Mouse (Mus musculus) left cerebral cortex, adult 2 months (tissue): ENCODE data around the gene Ly6g6e. TPM values are rescaled to one million over a fixed set of nuclear protein-coding genes. Genes with fewer than 3 reads are reported as not detected.

Source experiments
- DNase-seq, 2 experiments: peaks; one replicate each; pipeline ENCODE4 v3.0.0; 2021 to 2022; ENCODE audit warnings: low spot score in 2 of 2, mixed read lengths in 1 of 2; ENCODE audit errors: extremely low spot score in 1 of 2
- H3K27ac ChIP-seq: fragments of 200-600 bp; 2 replicates; pipeline ENCODE4 v1.8.1; 2022
- H3K4me3 ChIP-seq: fragments of 200-600 bp; 2 replicates; pipeline ENCODE4 v1.8.1; 2022
- CTCF ChIP-seq: fragments of 200-600 bp; IDR thresholded peaks from 2 replicates; pipeline ENCODE4 v1.8.1; 2022; ENCODE audit warnings: antibody characterized with exemption, mild to moderate bottlenecking, moderate library complexity
- intact Hi-C: fragments of 180-260 bp; cut with DNase I; formaldehyde crosslinking; loops from one replicate; pipeline ENCODE4 v1.15.1; 2025
- total RNA-seq, 2 experiments: library from RNA; stranded (reverse); gene quantifications; 2 replicates each; pipeline ENCODE4 v1.2.3; 2021

The Ly6g6e gene
- total RNA-seq, 2 experiments from 2014 or later, result 2.1 to 3.6 TPM

DNA sequence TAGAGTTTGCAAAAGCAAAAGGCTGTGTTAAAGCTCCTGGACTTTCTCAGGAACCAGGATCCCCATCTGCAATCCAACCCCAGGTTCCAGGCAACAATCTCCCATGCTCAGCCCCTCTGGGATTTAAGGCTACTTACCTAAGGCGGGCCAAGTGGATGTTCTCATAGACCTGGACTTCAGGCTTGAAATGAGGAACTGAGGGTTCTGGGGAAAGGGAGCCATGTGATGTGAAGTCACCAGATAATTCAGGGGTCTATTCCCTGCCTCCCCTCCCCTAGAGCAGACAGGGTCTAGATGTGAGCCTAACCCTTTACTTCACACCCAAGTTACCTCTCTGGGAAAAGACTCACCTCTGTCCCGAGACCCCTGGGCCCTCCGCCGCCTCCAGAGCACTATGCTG lies 4.0 kb downstream of the Ly6g6e start:
- 0 out of 2 replicates have a peak overlapping the region, but pooled peaks have one; percentile 19 for H3K27ac ChIP-seq
- DNase-seq, result no peak
- no peak for TF ChIP-seq CTCF

DNA sequence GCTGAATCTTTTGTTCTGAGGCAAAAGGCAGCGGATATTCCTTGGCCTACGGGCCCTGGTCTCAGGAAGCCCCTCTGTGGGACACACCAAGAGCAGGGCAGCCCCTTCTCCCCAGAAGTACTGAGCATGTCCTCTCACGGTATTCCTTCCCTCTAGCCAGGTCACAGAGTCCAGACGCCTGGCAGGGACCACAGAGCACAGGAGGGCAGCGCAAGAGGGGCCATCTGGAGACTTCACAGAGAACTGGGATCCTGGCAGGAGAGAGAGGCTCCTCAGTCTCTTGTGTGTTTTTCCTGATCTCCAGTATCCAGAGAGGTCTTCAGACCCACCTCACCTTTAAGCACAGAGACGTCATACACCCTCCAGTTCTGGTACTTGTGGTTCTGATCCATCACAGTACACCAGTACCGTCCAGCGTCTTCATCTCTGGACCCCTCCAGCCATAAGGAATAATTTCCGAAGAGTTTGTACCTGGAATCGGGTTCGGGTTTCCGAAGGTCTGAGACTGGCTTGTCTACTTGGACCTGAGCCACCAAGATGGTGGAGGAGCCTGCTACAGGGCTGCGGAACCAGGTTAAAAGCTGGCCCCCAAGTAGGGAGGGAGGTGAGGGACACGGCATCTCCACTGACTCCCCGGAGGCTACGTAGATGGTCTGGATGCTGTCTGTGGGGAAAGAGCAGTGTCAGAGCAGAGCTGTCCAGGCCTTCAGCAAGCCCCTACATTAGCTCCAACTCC lies 6.3 kb downstream of the Ly6g6e start:
- H3K4me3 ChIP-seq, result no peak overlapping the region

More for the DNA sequence above, 4.0 kb downstream of the Ly6g6e start:
- intact Hi-C loops, result no loop called here
- no peak overlapping the region for H3K4me3 ChIP-seq

DNA sequence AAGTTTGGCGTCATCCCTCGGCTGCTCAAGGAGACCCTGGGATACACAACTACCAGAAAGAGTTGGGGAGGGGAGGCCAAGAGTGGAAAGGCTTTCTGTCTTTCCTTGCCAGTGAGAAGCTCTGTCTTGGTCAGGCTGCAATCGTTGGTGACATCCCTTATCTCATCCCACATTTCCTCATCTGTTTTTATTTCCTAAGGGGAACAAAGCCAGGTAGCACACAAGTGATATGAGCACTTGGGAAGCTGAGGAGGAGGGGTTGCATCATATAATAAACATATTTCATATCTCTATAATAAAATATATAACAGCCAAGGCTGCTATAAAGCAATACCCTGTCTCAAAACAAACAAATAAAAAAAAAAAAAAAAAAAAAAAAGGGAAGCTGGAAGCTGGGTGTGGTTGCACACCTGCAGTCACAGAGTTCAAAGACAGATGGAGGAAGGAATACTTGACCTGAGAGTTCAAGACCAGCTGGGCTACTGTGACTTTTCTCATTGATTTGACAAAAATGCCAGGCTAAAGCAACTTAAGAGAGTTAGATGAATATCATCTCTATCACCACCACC lies 7.3 kb downstream of the Ly6g6e start:
- TF ChIP-seq CTCF, result no peak
- no peak overlapping the region for H3K4me3 ChIP-seq
- DNase-seq, result no peak
- no peak overlapping the region for H3K27ac ChIP-seq
- intact Hi-C loops, result no loop called here

More for the DNA sequence above, 6.3 kb downstream of the Ly6g6e start:
- no peak for TF ChIP-seq CTCF
- intact Hi-C loops, result no loop called here
- no peak for DNase-seq
- H3K27ac ChIP-seq, result no peak overlapping the region

DNA sequence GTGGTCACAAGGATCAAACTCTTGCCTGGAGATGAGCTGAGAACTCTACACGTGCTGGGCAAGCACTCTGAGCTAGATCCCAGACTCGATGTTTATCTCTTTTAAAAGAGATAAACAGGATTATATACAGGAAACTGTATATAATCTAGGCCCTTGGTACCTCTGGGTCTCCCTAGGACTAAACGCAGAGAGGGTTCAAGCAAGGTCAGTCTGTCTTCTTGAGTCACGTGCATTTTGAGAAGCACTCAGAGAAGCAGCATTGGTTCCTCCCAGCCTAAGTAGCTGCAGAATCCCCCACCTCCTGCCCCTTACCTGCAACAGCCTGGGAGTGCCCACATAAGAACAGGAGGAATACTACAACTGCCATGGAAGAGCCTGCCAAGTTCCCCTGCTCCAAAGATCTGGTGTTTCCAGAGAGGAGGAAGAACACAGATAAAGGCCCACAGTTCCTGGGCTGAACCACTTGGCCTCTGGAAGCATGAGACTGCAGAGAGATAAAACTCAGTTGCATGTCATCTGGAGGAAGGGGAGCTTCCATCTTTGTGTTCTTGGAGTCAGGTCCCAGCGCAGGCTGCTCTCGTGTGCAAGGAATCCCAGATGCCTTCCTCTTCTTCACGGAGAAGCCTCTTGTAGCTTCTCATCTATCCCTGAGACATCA lies 8.6 kb downstream of the Ly6g6e start, which contains the start of gene Ly6g6f:
Gene Ly6g6f, minus strand, starts transcription at position 403 of the 658 bp plus-strand sequence.
- Histone ChIP-seq H3K27ac (no peak within 1 kb of the TSS), H3K4me3 (no peak within 1 kb of the TSS)
- intact Hi-C loops, result no loop called here
- no peak for DNase-seq
- TF ChIP-seq CTCF, result no peak

DNA sequence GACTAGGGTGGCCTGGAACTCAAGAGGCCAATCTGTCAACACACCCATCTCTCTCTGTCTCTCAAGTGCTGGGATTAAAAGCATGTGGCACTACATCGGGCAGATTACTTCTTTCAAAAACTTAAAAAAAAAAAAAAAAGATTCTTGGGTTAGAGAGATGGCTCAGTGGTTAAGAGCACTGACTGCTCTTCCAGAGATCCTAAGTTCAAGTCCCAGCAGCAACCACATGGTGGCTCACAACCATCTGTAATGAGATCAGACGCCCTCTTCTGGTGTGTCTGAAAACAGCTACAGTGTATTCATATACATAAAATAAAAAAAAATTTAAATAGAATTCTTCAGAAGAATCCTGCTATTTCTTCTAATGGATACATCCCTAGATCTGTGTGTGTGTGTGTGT lies 11.4 kb downstream of the Ly6g6e start:
- intact Hi-C loops, result no loop called here
- H3K4me3 ChIP-seq, result no peak overlapping the region
- H3K27ac ChIP-seq, result no peak overlapping the region
- DNase-seq, result no peak
- TF ChIP-seq CTCF, result peak; percentile 51

DNA sequence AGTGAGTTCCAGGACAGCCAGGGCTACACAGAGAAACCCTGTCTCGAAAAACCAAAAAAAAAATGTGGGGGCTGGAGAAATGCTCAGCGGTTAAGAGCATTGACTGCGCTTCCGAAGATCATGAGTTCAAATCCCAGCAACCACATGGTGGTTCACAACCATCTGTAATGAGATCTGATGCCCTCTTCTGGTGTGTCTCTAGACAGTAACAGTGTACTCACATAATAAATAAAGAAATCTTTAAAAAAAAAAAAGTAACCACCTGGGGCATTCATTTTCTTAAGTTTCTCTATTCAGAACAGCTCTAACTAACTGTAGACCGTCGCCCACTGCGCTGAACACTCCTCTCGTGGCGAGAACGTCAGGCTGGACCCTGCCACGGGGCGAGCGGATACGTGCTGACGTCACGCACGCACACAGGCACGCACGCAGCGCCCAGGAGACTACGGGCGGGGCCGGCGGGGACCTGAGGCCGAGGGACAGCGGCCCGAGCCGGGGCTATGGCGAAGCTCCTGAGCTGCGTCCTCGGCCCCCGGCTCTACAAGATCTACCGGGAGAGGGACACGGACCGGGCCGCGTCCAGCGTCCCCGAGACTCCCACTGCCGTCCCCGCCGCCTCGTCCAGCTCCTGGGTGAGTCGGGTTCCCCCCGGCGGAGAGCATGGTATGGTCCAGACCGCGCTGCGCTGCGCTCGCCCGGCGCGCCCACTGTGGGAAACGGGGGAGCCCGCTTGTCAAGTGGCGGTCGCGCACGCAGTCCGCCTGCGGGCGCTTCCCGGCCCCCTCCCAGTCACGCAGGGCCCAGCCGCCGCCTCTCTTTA lies 12.3 kb downstream of the Ly6g6e start, which contains the start of gene Abhd16a:
Gene Abhd16a, plus strand, starts transcription at position 439 of the 820 bp plus-strand sequence.
- peak; percentile 93 for DNase-seq
- H3K4me3 ChIP-seq, result peak within 1 kb of the TSS; percentile 72
- TF ChIP-seq CTCF, result peak; percentile 34
- H3K27ac ChIP-seq, result peak within 1 kb of the TSS; percentile 99
- intact Hi-C loops, result no loop called here

DNA sequence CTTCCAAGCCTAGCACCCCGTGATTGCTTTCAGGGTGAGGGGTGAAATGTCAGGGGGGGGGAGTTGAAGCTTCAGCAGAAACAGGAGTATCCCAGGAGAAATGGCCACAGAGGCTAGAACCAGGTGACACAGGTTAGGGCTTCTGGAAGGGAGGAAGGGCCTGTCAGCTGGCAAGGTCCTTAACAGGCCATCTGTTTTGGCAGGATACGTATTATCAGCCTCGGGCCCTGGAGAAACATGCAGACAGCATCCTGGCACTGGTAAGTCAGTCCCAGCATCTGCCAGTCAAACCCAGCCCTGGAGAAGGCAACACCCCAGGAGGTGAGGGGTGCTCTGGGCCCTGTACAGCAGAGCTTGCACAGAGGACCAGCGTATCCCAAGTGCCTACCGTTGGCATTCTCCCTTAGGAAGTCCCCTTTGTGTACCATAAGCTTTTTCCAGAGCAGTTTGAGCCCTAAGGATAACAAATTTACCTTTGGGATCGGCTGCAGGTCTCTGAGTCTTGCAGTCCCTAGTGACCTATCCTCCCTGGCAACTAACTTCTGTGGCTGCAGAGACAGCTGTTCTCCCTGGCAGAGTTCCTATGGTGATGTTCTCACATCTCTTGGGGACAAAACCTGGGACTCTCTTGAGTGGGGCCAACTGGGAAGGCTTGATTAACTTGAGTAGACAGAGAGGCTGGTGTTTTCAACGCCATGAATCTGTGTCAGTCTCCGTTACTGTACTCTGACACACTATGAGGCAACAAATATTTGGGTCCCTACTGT lies 13.6 kb downstream of the Ly6g6e start:
- H3K4me3 ChIP-seq, result peak overlapping the region; percentile 72
- no peak for DNase-seq
- no peak for TF ChIP-seq CTCF
- intact Hi-C loops, result no loop called here
- H3K27ac ChIP-seq, result peak overlapping the region; percentile 99; the same call in 1 of the 2 replicates

DNA sequence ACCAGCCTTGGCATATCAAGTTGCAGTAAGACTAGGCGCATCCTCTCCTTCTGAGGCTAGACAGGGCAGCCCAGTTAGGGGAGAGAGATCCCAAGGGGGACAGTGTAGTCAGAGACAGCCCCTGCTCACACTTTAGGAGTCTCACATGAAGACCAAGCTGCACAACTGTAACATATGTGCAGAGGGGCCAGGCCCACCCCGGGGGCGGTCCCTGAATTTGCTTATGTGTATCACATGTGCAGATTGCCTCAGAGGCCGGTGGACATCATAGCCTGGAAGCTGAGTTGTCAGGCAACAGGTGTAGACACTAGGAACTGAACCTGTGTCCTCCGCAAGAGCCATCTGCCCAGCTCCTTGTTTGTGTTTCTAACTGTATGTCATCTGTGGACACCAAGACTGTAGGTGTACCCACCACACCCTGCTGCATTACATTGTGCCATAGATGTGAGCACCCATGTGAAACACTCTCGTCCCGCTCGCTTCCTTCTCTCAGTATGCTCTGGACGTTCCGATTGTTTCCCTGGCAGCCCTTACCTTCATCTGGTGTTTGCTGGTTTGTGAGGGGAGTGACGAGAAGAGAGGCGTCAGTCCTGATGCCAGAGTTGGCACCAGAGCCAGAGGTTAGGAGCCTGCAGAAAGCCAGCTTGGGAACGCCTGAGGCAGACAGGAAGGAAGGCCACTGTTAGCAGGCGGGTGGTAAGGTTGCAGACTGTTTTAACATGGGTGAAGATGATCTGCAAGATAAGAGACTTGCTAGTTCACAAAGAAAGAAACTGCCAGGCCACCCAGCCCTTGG lies 15.9 kb downstream of the Ly6g6e start:
- no peak overlapping the region for H3K4me3 ChIP-seq
- intact Hi-C loops, result no loop called here
- TF ChIP-seq CTCF, result no peak
- no peak for DNase-seq
- no peak overlapping the region for H3K27ac ChIP-seq

DNA sequence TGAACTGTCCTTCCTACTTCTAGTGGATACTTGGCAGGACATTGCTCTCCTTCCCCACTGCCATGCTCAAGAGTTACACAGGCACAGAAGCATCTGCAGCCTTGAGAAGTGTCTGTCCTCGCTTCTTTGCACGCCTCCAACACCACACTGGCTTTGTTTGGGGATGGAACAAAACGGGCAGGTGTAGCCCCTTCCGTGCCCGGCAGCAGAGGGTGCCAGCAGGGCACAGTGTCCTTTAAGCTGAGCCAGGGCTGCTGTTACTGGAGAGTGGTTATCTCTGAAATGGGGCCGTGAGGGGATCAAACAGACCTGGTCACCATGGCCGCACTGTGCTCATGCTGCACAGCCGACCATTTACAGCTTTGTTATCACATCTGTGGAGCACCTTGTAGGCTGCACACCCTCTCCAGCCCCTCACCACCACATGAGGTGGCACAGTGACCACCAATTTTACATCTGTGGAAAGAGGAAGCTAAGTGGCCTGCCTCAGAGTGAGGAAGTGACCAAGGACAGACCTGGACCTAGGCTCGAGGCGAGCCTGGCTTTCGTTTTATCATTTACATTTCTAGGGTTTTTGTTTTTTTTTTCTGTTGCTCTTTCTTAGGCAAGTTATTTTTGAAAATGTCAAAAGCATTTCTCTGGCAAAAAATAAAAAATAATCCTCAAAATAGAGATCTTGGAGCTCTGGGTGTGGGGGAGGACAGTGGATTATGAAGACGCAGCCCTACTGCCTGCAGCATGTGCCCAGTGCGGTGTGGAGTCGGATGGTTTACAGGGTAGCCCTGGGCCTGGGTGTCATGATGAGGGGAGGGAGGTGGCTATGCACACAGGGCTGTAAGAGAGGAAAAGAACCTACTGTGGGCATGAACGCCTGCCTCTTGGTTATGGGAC lies 18.0 kb downstream of the Ly6g6e start:
- Histone ChIP-seq H3K4me3 (no peak overlapping the region), H3K27ac (peak overlapping the region; percentile 44; the same call in 1 of the 2 replicates)
- DNase-seq, result no peak
- intact Hi-C loops, result no loop called here
- TF ChIP-seq CTCF, result no peak
